Mouse (Mus musculus) right cerebral cortex, postnatal 10 days (tissue): ENCODE measurements around the gene Fbp2.
A peak's percentile ranks its signal among the peaks of the same experiment; 100 is the strongest.
"Not testable (repeated sequence)": the region's sequence is repeated elsewhere in the genome, so short reads cannot be mapped to it uniquely, and the experiment has no call there.

Experiments
- DNase-seq, 2 experiments: peaks; one replicate each; pipeline ENCODE4 v3.0.0; 2021; ENCODE audit warnings: low spot score in 2 of 2

Fbp2 gene

DNA sequence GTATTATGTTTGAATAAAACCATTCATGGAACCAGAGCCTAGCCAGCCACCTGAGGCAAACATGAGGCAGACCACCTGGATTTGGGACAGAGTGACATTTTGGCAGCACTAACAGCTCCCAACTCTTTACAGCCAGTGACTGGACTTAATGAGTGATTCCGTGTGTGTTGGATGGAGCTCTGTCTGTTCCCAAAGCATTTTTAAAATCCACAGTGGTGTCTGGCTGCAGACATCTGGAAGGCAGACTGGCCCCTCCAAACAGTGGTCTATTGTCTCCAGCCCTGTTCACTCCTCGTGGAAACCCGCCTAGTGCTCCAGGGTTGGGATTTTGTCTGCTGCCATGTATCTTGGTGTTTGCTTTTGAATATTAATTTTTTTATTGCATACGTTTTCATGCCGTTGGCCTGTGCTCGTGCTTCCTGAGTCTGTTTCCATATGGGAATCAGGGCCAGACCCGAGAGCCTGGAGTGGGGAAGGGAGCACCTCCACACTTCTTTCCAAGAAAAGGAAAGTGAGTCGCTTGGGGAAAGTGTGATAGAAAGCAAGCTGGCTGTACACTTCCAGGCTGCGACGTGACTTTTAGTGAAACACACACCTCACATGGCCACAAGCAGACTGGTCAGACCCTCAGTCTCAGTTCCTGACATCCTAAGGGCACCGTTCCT is 7.6 kb upstream of the Fbp2 start:
- no peak for DNase-seq

- DNase-seq = no peak
Measured at GRCm38 (mm10) chr13:62863771-62864170, 5.5 kb upstream of the Fbp2 start.

DNA sequence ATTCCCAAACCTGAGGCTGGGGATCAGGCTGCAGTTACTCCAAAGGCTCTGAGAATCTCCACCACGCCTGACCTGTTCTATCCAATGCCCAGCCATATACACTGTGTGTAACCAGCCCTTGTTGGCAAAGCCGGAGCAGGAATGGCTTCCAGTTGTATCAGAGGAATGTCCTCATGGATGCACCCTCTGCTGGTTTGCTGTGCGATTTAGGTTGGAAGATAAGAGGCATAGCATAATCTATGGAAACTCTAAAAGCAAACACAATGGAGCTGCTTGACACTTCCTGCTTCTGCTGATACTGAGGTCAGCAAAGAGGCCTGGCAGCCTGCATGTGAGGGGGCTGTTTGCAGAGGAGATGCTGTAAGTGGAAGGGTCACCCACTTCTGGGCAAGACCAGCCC is 4.7 kb upstream of the Fbp2 start:
- DNase-seq = no peak

DNA sequence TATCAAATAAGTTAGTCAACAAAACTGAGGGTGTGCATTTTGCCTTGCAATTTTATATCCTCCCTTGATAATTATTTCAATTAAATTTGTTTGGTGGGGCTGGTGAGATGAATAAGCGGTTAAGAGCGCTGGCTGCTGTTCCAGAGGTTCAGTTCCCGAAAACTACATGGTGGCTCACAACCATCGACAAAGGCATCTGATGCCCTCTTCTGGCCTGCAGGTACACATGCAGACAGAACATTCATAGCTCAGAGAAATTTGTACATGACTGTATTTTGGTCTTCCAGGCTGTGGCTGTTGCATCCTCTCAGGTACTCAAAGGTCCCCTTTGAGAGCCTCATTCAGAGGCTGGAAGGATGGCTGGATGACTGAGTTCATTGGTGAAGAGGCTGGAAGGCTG is 1.8 kb upstream of the Fbp2 start:
- DNase-seq = no peak

DNA sequence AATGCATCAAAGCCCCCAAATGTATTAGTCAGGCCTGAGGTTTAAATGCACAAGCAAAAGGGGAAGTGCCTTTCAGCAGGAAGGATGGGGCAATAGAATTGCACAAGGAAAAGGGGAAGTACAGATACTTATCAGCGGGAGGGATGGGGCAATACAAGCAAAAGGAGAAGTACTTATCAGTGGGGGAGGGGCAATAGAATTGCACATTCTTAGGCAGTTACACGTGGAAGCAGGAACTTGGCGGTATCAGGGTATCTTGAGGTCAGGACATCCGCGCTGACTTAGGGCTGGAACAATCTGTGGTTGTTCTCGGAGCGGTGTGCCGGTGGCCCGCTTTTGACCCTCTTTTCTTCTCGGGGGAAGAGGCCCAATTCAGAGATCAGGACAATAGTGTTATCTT is 1.0 kb upstream of the Fbp2 start:
- not testable (repeated sequence) for DNase-seq

- no peak for DNase-seq
Measured at GRCm38 (mm10) chr13:62856850-62857249, 1.4 kb downstream of the Fbp2 start.

GRCm38 (mm10) chr13:62856305-62856675 is 1.9 kb downstream of the Fbp2 start:
- DNase-seq = peak; percentile 82

GRCm38 (mm10) chr13:62855396-62856304 is 2.6 kb downstream of the Fbp2 start:
- no peak for DNase-seq

DNA sequence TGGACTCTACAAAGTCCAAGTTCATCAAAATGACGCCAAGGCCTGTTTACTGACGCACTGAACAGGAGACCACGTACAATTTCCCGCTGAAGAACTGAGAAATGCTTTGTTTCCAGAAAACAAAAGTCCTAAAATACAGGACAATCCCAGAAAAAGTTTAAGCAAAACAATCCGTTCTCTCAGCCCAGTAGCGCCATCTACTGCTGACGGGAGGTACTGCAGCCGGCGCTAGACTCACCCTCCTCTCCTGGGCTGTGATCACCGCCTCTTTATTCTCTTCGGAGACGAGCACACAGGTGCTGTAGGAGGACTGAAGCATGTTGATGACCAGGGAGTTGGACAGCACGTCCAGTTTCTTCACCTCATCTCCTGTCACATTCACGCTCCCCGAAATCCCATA is 3.6 kb downstream of the Fbp2 start:
- DNase-seq = peak; percentile 56 to 81

DNA sequence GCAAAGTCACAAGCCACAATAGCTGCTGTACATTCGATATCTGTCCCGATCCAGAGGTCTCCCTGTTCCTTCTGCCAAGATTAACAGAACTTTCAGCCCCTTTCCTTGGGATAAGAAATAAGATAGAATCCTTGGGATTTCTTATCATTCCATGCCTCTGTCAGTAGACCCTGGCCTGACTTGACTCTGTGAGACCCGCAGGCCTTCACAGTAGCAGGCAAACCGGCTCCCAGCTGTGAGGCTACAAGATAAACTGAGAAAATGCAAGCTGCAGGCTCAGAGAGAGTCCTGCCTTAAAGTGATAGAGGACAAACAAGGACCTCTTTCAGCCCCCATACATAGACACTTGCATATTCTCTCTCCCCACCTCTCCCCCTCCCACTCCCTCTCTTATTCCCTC is 24.9 kb downstream of the Fbp2 start:
- DNase-seq = no peak

- no peak for DNase-seq
Measured at GRCm38 (mm10) chr13:62832239-62832638, 26.0 kb downstream of the Fbp2 start.

- not testable (repeated sequence) for DNase-seq
Measured at GRCm38 (mm10) chr13:62815705-62816104, 42.5 kb downstream of the Fbp2 start.

DNA sequence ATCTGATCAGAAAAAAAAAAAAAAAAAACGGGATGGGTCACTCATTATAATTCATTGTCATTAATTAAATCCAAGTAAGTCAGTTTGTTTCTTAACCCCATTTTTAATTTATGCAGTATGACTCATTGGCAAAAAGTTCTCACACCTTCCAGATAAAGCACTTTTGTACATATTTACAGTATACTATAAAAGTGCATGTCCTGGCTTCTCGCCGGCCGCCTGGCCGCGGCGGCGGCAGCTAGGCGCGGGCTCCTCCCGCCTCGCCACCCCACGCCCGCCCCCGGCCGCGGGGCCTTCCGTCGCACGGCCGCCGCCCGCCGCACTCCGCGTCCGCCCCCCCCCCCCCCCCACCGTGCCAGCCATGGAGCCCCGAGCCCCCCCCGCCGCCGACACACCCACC is 45.5 kb downstream of the Fbp2 start:
- no peak for DNase-seq

- not testable (repeated sequence) for DNase-seq
Measured at GRCm38 (mm10) chr13:62807981-62808380, 50.2 kb downstream of the Fbp2 start.
